Mouse (Mus musculus): Measurements from ENCODE around the gene Abhd8. TPM values are rescaled to one million over a fixed set of nuclear protein-coding genes. Genes with fewer than 3 reads are reported as not detected.

Gene Abhd8
- total RNA-seq, 1 experiment from 2014 or later, result 7.8 TPM

GRCm38 (mm10) chr8:71484736-71485135 lies 21.3 kb upstream of the Abhd8 start:
- no peak for ATAC-seq (ENCODE audit: extremely low read depth, insufficient number of reproducible peaks, low FRiP score, poor library complexity, severe bottlenecking)

- no peak for ATAC-seq (ENCODE audit: extremely low read depth, insufficient number of reproducible peaks, low FRiP score, poor library complexity, severe bottlenecking)
Observed at GRCm38 (mm10) chr8:71483932-71484331, 20.5 kb upstream of the Abhd8 start.

GRCm38 (mm10) chr8:71478943-71479342 lies 15.5 kb upstream of the Abhd8 start:
- no peak for ATAC-seq (ENCODE audit: extremely low read depth, insufficient number of reproducible peaks, low FRiP score, poor library complexity, severe bottlenecking)

GRCm38 (mm10) chr8:71477196-71477845 lies 13.9 kb upstream of the Abhd8 start:
- ATAC-seq (ENCODE audit: extremely low read depth, insufficient number of reproducible peaks, low FRiP score, poor library complexity, severe bottlenecking), result no peak

- no peak for ATAC-seq (ENCODE audit: extremely low read depth, insufficient number of reproducible peaks, low FRiP score, poor library complexity, severe bottlenecking)
Observed at GRCm38 (mm10) chr8:71476099-71476940, 12.9 kb upstream of the Abhd8 start.

GRCm38 (mm10) chr8:71475702-71476075 lies 12.2 kb upstream of the Abhd8 start:
- no peak for ATAC-seq (ENCODE audit: extremely low read depth, insufficient number of reproducible peaks, low FRiP score, poor library complexity, severe bottlenecking)

GRCm38 (mm10) chr8:71474785-71475701 lies 11.6 kb upstream of the Abhd8 start:
- ATAC-seq (ENCODE audit: extremely low read depth, insufficient number of reproducible peaks, low FRiP score, poor library complexity, severe bottlenecking), result no peak

GRCm38 (mm10) chr8:71474344-71474743 lies 10.9 kb upstream of the Abhd8 start:
- ATAC-seq (ENCODE audit: extremely low read depth, insufficient number of reproducible peaks, low FRiP score, poor library complexity, severe bottlenecking), result no peak

- no peak for ATAC-seq (ENCODE audit: extremely low read depth, insufficient number of reproducible peaks, low FRiP score, poor library complexity, severe bottlenecking)
Observed at GRCm38 (mm10) chr8:71472601-71473386, 9.3 kb upstream of the Abhd8 start.

GRCm38 (mm10) chr8:71471861-71472260 lies 8.4 kb upstream of the Abhd8 start:
- no peak for ATAC-seq (ENCODE audit: extremely low read depth, insufficient number of reproducible peaks, low FRiP score, poor library complexity, severe bottlenecking)

- no peak for ATAC-seq (ENCODE audit: extremely low read depth, insufficient number of reproducible peaks, low FRiP score, poor library complexity, severe bottlenecking)
Observed at GRCm38 (mm10) chr8:71470913-71471255, 7.4 kb upstream of the Abhd8 start.

- no peak for ATAC-seq (ENCODE audit: extremely low read depth, insufficient number of reproducible peaks, low FRiP score, poor library complexity, severe bottlenecking)
Observed at GRCm38 (mm10) chr8:71470146-71470912, 6.9 kb upstream of the Abhd8 start.

GRCm38 (mm10) chr8:71469411-71469810 lies 6.0 kb upstream of the Abhd8 start:
- ATAC-seq (ENCODE audit: extremely low read depth, insufficient number of reproducible peaks, low FRiP score, poor library complexity, severe bottlenecking), result no peak

- peak; percentile 79 for ATAC-seq (ENCODE audit: extremely low read depth, insufficient number of reproducible peaks, low FRiP score, poor library complexity, severe bottlenecking)
Observed at GRCm38 (mm10) chr8:71468916-71469315, 5.5 kb upstream of the Abhd8 start, which contains the start of gene Dda1. Gene Dda1, plus strand, starts transcription at chr8:71469199.

GRCm38 (mm10) chr8:71468001-71468400 lies 4.5 kb upstream of the Abhd8 start:
- ATAC-seq (ENCODE audit: extremely low read depth, insufficient number of reproducible peaks, low FRiP score, poor library complexity, severe bottlenecking), result no peak

- no peak for ATAC-seq (ENCODE audit: extremely low read depth, insufficient number of reproducible peaks, low FRiP score, poor library complexity, severe bottlenecking)
Observed at GRCm38 (mm10) chr8:71467201-71467600, 3.7 kb upstream of the Abhd8 start.

- no peak for ATAC-seq (ENCODE audit: extremely low read depth, insufficient number of reproducible peaks, low FRiP score, poor library complexity, severe bottlenecking)
Observed at GRCm38 (mm10) chr8:71466198-71466597, 2.7 kb upstream of the Abhd8 start.

- no peak for ATAC-seq (ENCODE audit: extremely low read depth, insufficient number of reproducible peaks, low FRiP score, poor library complexity, severe bottlenecking)
Observed at GRCm38 (mm10) chr8:71465733-71466132, 2.3 kb upstream of the Abhd8 start.

Measured in neutrophil, adult 5-6 weeks (primary cell).